Mouse (Mus musculus): ENCODE data around the gene Actn1. TPM values are rescaled to one million over a fixed set of nuclear protein-coding genes. Genes with fewer than 3 reads are reported as not detected.

The Actn1 gene
- polyA plus RNA-seq, 1 experiment from 2014 or later = 34.6 TPM

DNA sequence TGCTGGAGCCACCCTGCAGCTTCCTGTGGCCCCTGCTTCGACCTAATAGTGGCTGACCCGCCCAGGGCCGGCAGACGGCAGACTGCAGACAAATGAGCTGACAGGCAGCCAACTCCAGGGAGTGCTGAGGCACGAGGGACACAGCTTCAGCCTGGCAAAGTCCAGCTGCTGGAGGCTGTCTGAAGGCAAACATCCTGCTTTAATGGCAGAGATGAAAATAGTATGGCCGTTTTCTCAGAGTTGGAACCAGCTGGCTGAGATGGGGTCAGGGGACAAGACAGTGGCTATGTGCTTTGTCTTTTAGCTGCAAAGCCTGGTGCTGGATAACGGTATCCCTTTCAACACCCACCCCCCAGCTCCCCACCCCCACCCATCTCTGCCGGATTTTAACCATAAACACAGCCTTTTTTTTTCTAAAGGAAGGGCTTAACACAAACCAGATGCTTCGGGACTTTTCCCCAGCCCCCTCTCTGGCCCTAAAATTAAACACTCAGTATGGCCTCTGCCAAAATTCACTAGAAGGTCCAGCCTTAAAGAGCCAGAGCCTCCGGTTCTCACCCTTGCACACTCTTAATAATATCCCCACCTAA, 30.0 kb downstream of the Actn1 start:
- Histone ChIP-seq H3K9ac (replicated peaks; ENCODE audit: low read length) (peak overlapping the region; percentile 47), H3K9me3 (replicated peaks; ENCODE audit: control insufficient read depth, low read length) (no peaks in the 10 kb centered on the region), H3K27me3 (ENCODE audit: control insufficient read depth, insufficient read depth, low read length) (no peaks in the 10 kb centered on the region), H3K4me2 (ENCODE audit: low read depth, low read length) (peak overlapping the region; percentile 39), H3K36me3 (replicated peaks; ENCODE audit: control insufficient read depth, insufficient read depth, low read depth, low read length) (no peaks in the 10 kb centered on the region), H3K4me3 (ENCODE audit: low read depth, low read length) (no peak overlapping the region), H3K4me1 (ENCODE audit: control insufficient read depth, insufficient read depth, low read length) (peaks cover 32% of the 10 kb centered on the region), H3K27ac (replicated peaks; ENCODE audit: low read depth, low read length) (peak overlapping the region; percentile 96)
- WGBS = 2% methylated on average over 10 of the region's 10 CpGs
- DNase-seq (ENCODE audit: low spot score) (peak; percentile 89), ATAC-seq (replicated peaks; ENCODE audit: insufficient number of reproducible peaks, low FRiP score, low TSS enrichment, low read depth) (peak; percentile 61)

DNA sequence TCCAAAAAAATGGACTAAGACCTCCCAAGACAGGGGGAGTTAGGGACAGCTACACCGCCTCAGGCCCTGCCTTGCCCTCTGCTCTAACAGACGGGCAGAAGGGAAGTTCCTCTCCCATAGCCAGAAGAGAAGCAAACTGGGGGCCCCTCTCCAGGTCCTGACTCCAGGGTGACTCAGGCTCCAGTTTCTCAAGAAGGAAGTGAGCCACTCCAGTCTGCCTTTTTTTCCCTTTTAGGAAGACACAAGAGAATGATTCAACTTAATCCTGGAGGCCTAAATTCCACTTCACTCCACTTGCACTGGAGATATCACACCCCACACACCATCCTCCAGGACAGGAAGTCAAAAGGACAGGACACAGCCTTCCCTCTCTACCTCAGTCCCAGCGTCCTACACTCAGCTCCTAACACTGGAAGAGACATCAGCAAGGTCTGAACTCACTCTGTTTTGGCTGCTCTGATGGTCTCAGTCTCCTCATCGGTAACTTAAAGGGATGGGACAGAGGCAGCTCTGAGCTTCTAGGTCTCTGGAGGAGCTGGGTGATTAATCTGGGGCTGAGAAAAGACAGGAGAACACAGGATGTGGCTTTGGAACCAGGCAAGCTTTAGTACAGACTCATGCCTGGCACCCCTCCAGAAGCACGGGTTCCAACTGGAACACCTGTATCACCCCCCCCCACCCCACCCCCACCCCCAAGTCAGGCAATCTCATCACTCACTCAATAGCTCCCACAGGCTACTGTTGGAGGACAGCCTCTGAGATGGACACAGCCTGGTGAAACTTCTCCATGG, 31.0 kb downstream of the Actn1 start:
- no peak overlapping the region for H3K4me3 ChIP-seq (ENCODE audit: low read depth, low read length)
- DNase-seq (ENCODE audit: low spot score) (no peak), ATAC-seq (replicated peaks; ENCODE audit: insufficient number of reproducible peaks, low FRiP score, low TSS enrichment, low read depth) (no peak)
- H3K9ac ChIP-seq (replicated peaks; ENCODE audit: low read length) = peak overlapping the region; percentile 47
- H3K27ac ChIP-seq (replicated peaks; ENCODE audit: low read depth, low read length) = peak overlapping the region; percentile 96
- H3K36me3 ChIP-seq (replicated peaks; ENCODE audit: control insufficient read depth, insufficient read depth, low read depth, low read length) = no peaks in the 10 kb centered on the region
- WGBS = 41% methylated on average over 5 of the region's 5 CpGs
- H3K27me3 ChIP-seq (ENCODE audit: control insufficient read depth, insufficient read depth, low read length) = no peaks in the 10 kb centered on the region
- H3K4me1 ChIP-seq (ENCODE audit: control insufficient read depth, insufficient read depth, low read length) = peaks cover 32% of the 10 kb centered on the region
- H3K4me2 ChIP-seq (ENCODE audit: low read depth, low read length) = no peak overlapping the region
- no peaks in the 10 kb centered on the region for H3K9me3 ChIP-seq (replicated peaks; ENCODE audit: control insufficient read depth, low read length)

DNA sequence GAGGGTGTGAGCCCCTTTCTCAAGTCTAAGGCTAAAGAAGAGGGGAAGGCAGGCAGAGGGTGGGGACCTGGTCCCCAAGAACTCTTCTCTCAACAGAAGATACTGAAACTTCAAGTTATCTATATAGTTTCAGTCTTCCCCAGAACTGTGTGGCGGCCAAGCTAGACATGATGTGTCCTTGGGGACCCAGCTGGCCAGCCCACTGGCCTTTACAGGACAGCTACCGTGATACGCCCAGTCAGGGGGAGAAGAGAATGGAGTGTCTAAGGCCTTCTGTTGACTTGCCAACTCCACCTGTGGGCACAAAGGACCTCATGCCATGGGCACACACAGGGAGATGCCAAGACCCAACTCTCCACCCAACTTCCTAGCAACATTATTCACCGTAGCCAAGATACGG, 31.8 kb downstream of the Actn1 start:
- no peak for DNase-seq (ENCODE audit: low spot score)
- Histone ChIP-seq H3K4me3 (ENCODE audit: low read depth, low read length) (no peak overlapping the region), H3K9me3 (replicated peaks; ENCODE audit: control insufficient read depth, low read length) (no peaks in the 10 kb centered on the region), H3K9ac (replicated peaks; ENCODE audit: low read length) (no peak overlapping the region; the same call in 1 of the 2 replicates), H3K4me2 (ENCODE audit: low read depth, low read length) (no peak overlapping the region), H3K27me3 (ENCODE audit: control insufficient read depth, insufficient read depth, low read length) (no peaks in the 10 kb centered on the region), H3K27ac (replicated peaks; ENCODE audit: low read depth, low read length) (peak overlapping the region; percentile 96; the same call in 1 of the 2 replicates), H3K36me3 (replicated peaks; ENCODE audit: control insufficient read depth, insufficient read depth, low read depth, low read length) (no peaks in the 10 kb centered on the region), H3K4me1 (ENCODE audit: control insufficient read depth, insufficient read depth, low read length) (peaks cover 36% of the 10 kb centered on the region)
- ATAC-seq (replicated peaks; ENCODE audit: insufficient number of reproducible peaks, low FRiP score, low TSS enrichment, low read depth) = no peak
- WGBS = 74% methylated on average over 5 of the region's 5 CpGs

DNA sequence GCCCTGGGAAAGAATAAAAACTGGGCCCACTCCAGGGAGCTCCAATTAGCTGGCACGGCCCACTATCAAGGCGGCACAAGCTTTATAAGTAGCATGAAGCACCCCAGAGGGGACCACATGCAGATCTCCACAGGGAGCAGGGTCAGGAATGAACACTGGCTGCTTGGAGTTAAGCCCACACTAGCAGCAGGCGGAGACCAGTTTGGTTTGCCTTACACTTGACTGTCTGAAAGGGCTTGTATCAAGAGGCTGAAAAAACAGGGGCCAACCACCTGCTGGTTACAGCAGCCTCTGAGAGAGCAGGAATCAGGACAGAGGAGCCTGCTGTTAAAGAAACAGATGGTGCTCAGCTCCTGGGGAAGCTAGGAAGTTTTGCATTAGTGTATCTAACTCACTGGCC, 32.3 kb downstream of the Actn1 start:
- no peaks in the 10 kb centered on the region for H3K36me3 ChIP-seq (replicated peaks; ENCODE audit: control insufficient read depth, insufficient read depth, low read depth, low read length)
- H3K9ac ChIP-seq (replicated peaks; ENCODE audit: low read length) = peak overlapping the region; percentile 13
- DNase-seq (ENCODE audit: low spot score) = peak; percentile 54
- H3K4me1 ChIP-seq (ENCODE audit: control insufficient read depth, insufficient read depth, low read length) = peaks cover 38% of the 10 kb centered on the region
- H3K27ac ChIP-seq (replicated peaks; ENCODE audit: low read depth, low read length) = 0 out of 2 replicates have a peak overlapping the region, but pooled peaks have one; percentile 28
- H3K4me2 ChIP-seq (ENCODE audit: low read depth, low read length) = no peak overlapping the region
- 22% methylated on average over 3 of the region's 3 CpGs for WGBS
- H3K4me3 ChIP-seq (ENCODE audit: low read depth, low read length) = no peak overlapping the region
- 0 out of 2 replicates have a peak, but pooled peaks have one; percentile 24 for ATAC-seq (replicated peaks; ENCODE audit: insufficient number of reproducible peaks, low FRiP score, low TSS enrichment, low read depth)
- no peaks in the 10 kb centered on the region for H3K9me3 ChIP-seq (replicated peaks; ENCODE audit: control insufficient read depth, low read length)
- no peaks in the 10 kb centered on the region for H3K27me3 ChIP-seq (ENCODE audit: control insufficient read depth, insufficient read depth, low read length)

DNA sequence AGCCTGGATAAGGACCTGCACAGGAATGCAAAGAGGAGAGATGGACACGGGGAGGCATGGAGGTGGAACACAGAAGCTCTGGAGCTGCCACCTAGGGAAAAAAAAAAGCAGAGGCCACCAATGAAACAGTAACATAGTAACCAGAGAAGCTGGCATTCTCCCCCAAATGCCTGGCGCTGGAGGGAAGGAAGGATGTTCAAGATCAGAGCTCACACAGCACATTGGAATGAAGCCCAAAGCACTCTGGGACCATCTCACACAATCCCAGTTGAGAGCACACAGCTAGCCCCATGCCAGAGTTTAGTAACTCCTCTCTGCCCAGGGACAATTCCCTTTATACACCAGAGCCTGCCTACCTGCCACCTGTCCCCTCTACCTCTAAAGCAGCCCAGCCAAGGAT, 34.1 kb downstream of the Actn1 start:
- Histone ChIP-seq H3K27ac (replicated peaks; ENCODE audit: low read depth, low read length) (no peak overlapping the region), H3K4me2 (ENCODE audit: low read depth, low read length) (no peak overlapping the region), H3K9ac (replicated peaks; ENCODE audit: low read length) (no peak overlapping the region), H3K36me3 (replicated peaks; ENCODE audit: control insufficient read depth, insufficient read depth, low read depth, low read length) (no peaks in the 10 kb centered on the region), H3K9me3 (replicated peaks; ENCODE audit: control insufficient read depth, low read length) (no peaks in the 10 kb centered on the region), H3K27me3 (ENCODE audit: control insufficient read depth, insufficient read depth, low read length) (no peaks in the 10 kb centered on the region), H3K4me3 (ENCODE audit: low read depth, low read length) (no peak overlapping the region), H3K4me1 (ENCODE audit: control insufficient read depth, insufficient read depth, low read length) (peaks cover 30% of the 10 kb centered on the region)
- ATAC-seq (replicated peaks; ENCODE audit: insufficient number of reproducible peaks, low FRiP score, low TSS enrichment, low read depth) = no peak
- no peak for DNase-seq (ENCODE audit: low spot score)
- 81% methylated on average over 2 of the region's 2 CpGs for WGBS

DNA sequence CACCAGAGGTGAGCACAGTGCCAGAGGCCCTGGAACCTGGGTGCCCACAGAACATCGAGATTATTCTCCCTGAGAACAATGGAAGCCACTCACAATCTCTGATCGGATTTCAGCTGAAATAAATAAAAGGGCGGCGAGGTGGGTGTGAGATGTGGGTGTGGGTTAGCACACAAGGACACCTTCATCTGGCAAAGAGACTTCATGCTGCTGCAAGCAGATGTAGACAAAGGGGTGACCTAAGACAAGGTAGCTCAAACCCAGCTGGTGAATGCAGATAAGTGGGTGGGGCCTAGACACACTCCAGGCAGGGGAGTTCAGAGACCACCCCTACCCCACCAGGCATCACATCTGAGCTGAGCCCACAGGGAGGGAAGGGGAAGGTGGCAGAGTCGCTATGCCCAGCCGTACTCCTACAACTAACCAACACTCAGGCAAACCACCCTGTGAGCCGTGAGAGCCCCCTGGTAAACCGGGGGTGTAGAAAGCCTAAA, 35.9 kb downstream of the Actn1 start:
- DNase-seq (ENCODE audit: low spot score) (no peak), ATAC-seq (replicated peaks; ENCODE audit: insufficient number of reproducible peaks, low FRiP score, low TSS enrichment, low read depth) (no peak)
- 54% methylated on average over 8 of the region's 8 CpGs for WGBS
- Histone ChIP-seq H3K27me3 (ENCODE audit: control insufficient read depth, insufficient read depth, low read length) (no peaks in the 10 kb centered on the region), H3K4me3 (ENCODE audit: low read depth, low read length) (no peak overlapping the region), H3K9me3 (replicated peaks; ENCODE audit: control insufficient read depth, low read length) (no peaks in the 10 kb centered on the region), H3K36me3 (replicated peaks; ENCODE audit: control insufficient read depth, insufficient read depth, low read depth, low read length) (no peaks in the 10 kb centered on the region), H3K27ac (replicated peaks; ENCODE audit: low read depth, low read length) (no peak overlapping the region), H3K9ac (replicated peaks; ENCODE audit: low read length) (no peak overlapping the region; the same call in 1 of the 2 replicates), H3K4me1 (ENCODE audit: control insufficient read depth, insufficient read depth, low read length) (peaks cover 17% of the 10 kb centered on the region), H3K4me2 (ENCODE audit: low read depth, low read length) (no peak overlapping the region)

DNA sequence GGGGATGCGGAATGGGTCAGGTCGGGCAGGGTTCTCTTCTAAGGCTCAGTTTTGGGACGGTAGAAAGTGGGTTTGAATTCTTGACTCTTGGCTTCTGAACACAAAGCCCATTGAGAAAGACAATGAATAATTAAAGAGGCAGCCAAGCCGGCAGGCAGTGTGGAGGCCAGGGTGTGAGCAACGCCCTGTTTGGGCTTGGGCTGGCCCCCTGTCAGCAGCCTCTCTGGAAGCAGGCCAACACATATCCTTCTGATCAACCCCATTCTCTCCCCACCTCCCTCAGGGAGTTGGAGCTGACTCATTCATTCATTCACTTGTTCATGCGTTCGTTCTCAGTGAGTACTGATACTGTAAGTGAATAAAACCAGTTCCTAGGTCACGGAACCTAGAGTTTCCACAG, 36.7 kb downstream of the Actn1 start:
- H3K9ac ChIP-seq (replicated peaks; ENCODE audit: low read length) = 0 out of 2 replicates have a peak overlapping the region, but pooled peaks have one; percentile 6
- H3K4me3 ChIP-seq (ENCODE audit: low read depth, low read length) = no peak overlapping the region
- no peaks in the 10 kb centered on the region for H3K9me3 ChIP-seq (replicated peaks; ENCODE audit: control insufficient read depth, low read length)
- WGBS = 34% methylated on average over 8 of the region's 8 CpGs
- peaks cover 11% of the 10 kb centered on the region for H3K4me1 ChIP-seq (ENCODE audit: control insufficient read depth, insufficient read depth, low read length)
- no peaks in the 10 kb centered on the region for H3K36me3 ChIP-seq (replicated peaks; ENCODE audit: control insufficient read depth, insufficient read depth, low read depth, low read length)
- no peak overlapping the region for H3K4me2 ChIP-seq (ENCODE audit: low read depth, low read length)
- 0 out of 2 replicates have a peak, but pooled peaks have one; percentile 36 for ATAC-seq (replicated peaks; ENCODE audit: insufficient number of reproducible peaks, low FRiP score, low TSS enrichment, low read depth)
- DNase-seq (ENCODE audit: low spot score) = no peak
- no peaks in the 10 kb centered on the region for H3K27me3 ChIP-seq (ENCODE audit: control insufficient read depth, insufficient read depth, low read length)
- 0 out of 2 replicates have a peak overlapping the region, but pooled peaks have one; percentile 8 for H3K27ac ChIP-seq (replicated peaks; ENCODE audit: low read depth, low read length)

DNA sequence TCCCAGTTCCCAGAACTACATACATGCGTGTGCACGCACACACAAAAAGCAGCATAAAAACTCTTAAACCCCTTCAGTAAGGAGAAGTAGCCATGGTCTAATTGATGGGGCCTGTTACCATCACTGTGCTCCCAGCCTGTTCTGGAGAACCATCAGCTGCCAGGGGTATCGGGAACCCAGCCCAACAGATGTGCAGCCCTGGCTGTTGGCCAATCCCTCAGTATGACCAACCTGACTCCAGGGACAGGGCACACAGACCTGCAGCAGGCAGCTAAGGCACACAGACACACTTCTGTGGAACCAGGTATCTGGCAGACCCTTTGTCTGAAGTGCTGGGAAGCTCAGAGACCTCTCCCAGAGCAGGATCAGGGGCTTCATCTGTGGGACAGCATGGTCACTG, 37.7 kb downstream of the Actn1 start:
- Histone ChIP-seq H3K9ac (replicated peaks; ENCODE audit: low read length) (no peak overlapping the region), H3K4me2 (ENCODE audit: low read depth, low read length) (no peak overlapping the region), H3K27me3 (ENCODE audit: control insufficient read depth, insufficient read depth, low read length) (no peaks in the 10 kb centered on the region), H3K27ac (replicated peaks; ENCODE audit: low read depth, low read length) (no peak overlapping the region), H3K4me3 (ENCODE audit: low read depth, low read length) (no peak overlapping the region), H3K4me1 (ENCODE audit: control insufficient read depth, insufficient read depth, low read length) (peaks cover 6% of the 10 kb centered on the region; the same call in 1 of the 2 replicates), H3K9me3 (replicated peaks; ENCODE audit: control insufficient read depth, low read length) (no peaks in the 10 kb centered on the region), H3K36me3 (replicated peaks; ENCODE audit: control insufficient read depth, insufficient read depth, low read depth, low read length) (no peaks in the 10 kb centered on the region)
- DNase-seq (ENCODE audit: low spot score) (no peak), ATAC-seq (replicated peaks; ENCODE audit: insufficient number of reproducible peaks, low FRiP score, low TSS enrichment, low read depth) (no peak)
- 96% methylated on average over 3 of the region's 3 CpGs for WGBS

All from embryonic facial prominence, embryonic 11.5 days (tissue).